Mouse (Mus musculus) olfactory bulb, adult 2 months (tissue): ENCODE data around the gene Maml1. TPM values are rescaled to one million over a fixed set of nuclear protein-coding genes. Genes with fewer than 3 reads are reported as not detected.

ENCODE experiments used
- H3K27ac ChIP-seq: fragments of 200-500 bp; 2 replicates; pipeline ENCODE4 v1.5.1; 2012; ENCODE audit warnings: low read depth, low read length; ENCODE audit not compliant: insufficient read depth
- H3K4me1 ChIP-seq: fragments of 200-500 bp; 2 replicates; pipeline ENCODE4 v1.6.1; 2012; ENCODE audit warnings: low read length; ENCODE audit not compliant: control insufficient read depth, insufficient read depth
- H3K4me3 ChIP-seq: fragments of 200-500 bp; 2 replicates; pipeline ENCODE4 v1.5.1; 2012; ENCODE audit warnings: mild to moderate bottlenecking, low read depth, low read length, moderate library complexity; ENCODE audit not compliant: insufficient read depth
- CTCF ChIP-seq: fragments of 200-500 bp; IDR thresholded peaks from 2 replicates; pipeline ENCODE4 v1.5.1; 2012; ENCODE audit warnings: low read depth, mild to moderate bottlenecking, low read length, moderate library complexity; ENCODE audit not compliant: insufficient read depth
- POLR2A ChIP-seq: fragments of 200-500 bp; IDR thresholded peaks from 2 replicates; pipeline ENCODE4 v1.6.1; 2012; ENCODE audit warnings: mild to moderate bottlenecking, low read depth, low read length, moderate library complexity; ENCODE audit not compliant: insufficient read depth
- WGBS: fragments of 180-500 bp; shearing (Covaris S2); methylation state at CpG from one replicate; pipeline ENCODE4 v1.1.7; 2018; 5-methylcytosine and 5-hydroxymethylcytosine counted together
- polyA plus RNA-seq: library from polyadenylated mRNA; stranded (reverse); fragments of >200 nt; gene quantifications from 2 replicates; pipeline ENCODE4 v1.2.4, GENCODE M21; 2012; ENCODE audit warnings: low replicate concordance; ENCODE audit not compliant: missing spikeins, insufficient read depth, insufficient read length

Gene Maml1
- polyA plus RNA-seq, 1 experiment = not detected

GRCm38 (mm10) chr11:50210505-50211151 lies 81.5 kb downstream of the Maml1 start, which contains the start of the genes Sqstm1 and Mgat4b:
Gene Sqstm1 (minus strand): TSS chr11:50210827.
Gene Mgat4b (plus strand): TSS chr11:50210890.
- Histone ChIP-seq H3K4me3 (peak within 1 kb of the TSS; percentile 91), H3K27ac (peak within 1 kb of the TSS; percentile 95), H3K4me1 (peaks cover 21% of the 10 kb centered on the region)
- TF ChIP-seq POLR2A (peak; percentile 99), CTCF (no peak)
- under 1% methylated on average over 48 of the region's 48 CpGs for WGBS

DNA sequence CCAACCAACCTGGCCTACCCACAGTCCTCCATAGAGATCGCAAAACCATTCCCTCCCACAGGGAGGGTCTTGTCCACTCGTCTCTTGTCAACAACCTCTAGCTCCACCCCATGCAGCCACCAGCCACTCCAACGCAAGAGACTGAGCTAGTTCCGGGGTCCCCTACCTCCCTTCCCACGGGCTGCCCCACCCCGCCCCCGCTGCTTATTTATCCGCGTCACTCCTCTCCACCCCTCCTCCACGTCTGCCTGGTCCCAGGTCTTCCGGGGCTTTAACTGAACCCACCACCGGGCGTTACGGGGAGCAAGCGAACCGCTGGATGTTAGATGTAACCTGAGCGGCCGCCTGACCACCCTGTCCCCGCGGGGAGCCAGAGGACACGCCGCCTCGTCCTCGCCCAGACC lies 82.0 kb downstream of the Maml1 start:
- TF ChIP-seq CTCF (no peak), POLR2A (no peak)
- under 1% methylated on average over 24 of the region's 24 CpGs for WGBS
- Histone ChIP-seq H3K4me3 (peak overlapping the region; percentile 91), H3K4me1 (peaks cover 18% of the 10 kb centered on the region), H3K27ac (peak overlapping the region; percentile 95)

- H3K27ac ChIP-seq = no peak overlapping the region
- TF ChIP-seq POLR2A (no peak), CTCF (no peak)
- no peak overlapping the region for H3K4me3 ChIP-seq
- peaks cover 27% of the 10 kb centered on the region for H3K4me1 ChIP-seq
- 93% methylated on average over 5 of the region's 5 CpGs for WGBS
These were observed 84.1 kb downstream of the Maml1 start for GRCm38 (mm10) chr11:50208039-50208438.

DNA sequence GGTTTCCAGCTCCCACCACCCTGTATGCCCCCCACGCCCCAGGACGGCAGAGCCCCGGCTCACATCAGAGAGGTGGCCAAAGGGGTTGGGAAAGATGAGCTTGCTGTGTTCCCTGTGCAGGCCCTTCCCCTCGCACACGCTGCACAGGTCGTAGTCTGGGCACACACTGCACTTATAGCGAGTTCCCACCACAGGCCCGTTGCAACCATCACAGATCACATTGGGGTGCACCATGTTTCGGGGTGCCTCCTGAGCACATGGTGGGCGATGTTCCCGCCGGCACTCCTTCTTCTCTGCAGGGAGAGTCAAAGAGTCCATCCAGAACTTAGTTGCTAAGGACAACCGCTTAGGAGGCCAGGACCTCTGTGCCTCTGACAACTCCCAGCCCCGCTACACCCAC lies 84.8 kb downstream of the Maml1 start:
- H3K4me1 ChIP-seq = peaks cover 25% of the 10 kb centered on the region
- TF ChIP-seq POLR2A = no peak
- no peak for TF ChIP-seq CTCF
- H3K4me3 ChIP-seq = no peak overlapping the region
- H3K27ac ChIP-seq = no peak overlapping the region
- 92% methylated on average over 14 of the region's 14 CpGs for WGBS

DNA sequence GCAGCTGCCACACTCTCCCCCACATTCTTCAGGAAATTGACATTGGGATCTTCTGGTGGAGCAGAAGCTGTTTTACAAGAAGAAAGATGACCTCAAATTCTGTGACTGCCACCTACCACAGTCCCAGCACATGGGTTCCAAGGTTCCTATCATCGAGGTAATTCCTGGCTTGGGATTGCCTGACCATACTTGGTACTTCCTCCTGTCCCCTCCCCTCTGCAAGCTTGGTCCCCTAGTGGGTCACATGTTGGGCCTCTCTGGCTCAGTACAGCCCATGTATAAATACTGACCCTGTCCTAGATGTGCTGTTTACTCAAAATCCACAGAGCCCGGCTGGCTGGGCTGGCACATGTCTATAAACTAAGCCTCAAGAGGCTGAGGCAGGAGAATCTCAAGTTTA lies 86.1 kb downstream of the Maml1 start:
- no peak overlapping the region for H3K27ac ChIP-seq
- WGBS = 79% methylated on average over 2 of the region's 2 CpGs
- no peak overlapping the region for H3K4me3 ChIP-seq
- TF ChIP-seq POLR2A (no peak), CTCF (no peak)
- H3K4me1 ChIP-seq = peaks cover 22% of the 10 kb centered on the region

Other genes starting within 250 kb of the Maml1 start
- 540 TPM in 1 of 2 replicates, not detected in the other for gene Tbc1d9b, start 160.9 kb downstream of the Maml1 start, polyA plus RNA-seq
- gene Mrnip, start 117.9 kb downstream of the Maml1 start, polyA plus RNA-seq = not detected in 2 replicates
- gene Sqstm1, start 81.5 kb downstream of the Maml1 start, polyA plus RNA-seq = 578 TPM in 1 of 2 replicates, not detected in the other
- not detected in 2 replicates for gene Mgat4b, start 81.4 kb downstream of the Maml1 start, polyA plus RNA-seq
- gene Ltc4s, start 53.7 kb downstream of the Maml1 start, polyA plus RNA-seq = not detected in 2 replicates
- 193 and 359 TPM in 2 replicates for gene Canx, start 33.4 kb upstream of the Maml1 start, polyA plus RNA-seq
- gene Cby3, start 62.2 kb upstream of the Maml1 start, polyA plus RNA-seq = not detected in 2 replicates
- 611 and 1,562 TPM in 2 replicates for gene Hnrnph1, start 84.7 kb upstream of the Maml1 start, polyA plus RNA-seq
- not detected in 2 replicates for gene Rufy1, start 138.8 kb upstream of the Maml1 start, polyA plus RNA-seq